Mouse (Mus musculus) thymus, postnatal 25 days (tissue): ENCODE measurements around the gene Prkar1a.
A peak's percentile ranks its signal among the peaks of the same experiment; 100 is the strongest.

Source experiments
- DNase-seq: peaks from one replicate; pipeline ENCODE4 v3.0.0; 2022

Gene Prkar1a

GRCm38 (mm10) chr11:109649206-109649605 is at the start of gene Prkar1a:
Gene Prkar1a, plus strand, starts transcription at chr11:109649405.
- no peak for DNase-seq

GRCm38 (mm10) chr11:109607600-109607999 is 41.6 kb upstream of the Prkar1a start:
- DNase-seq: no peak

- no peak for DNase-seq
Observed at GRCm38 (mm10) chr11:109608976-109609625, 40.1 kb upstream of the Prkar1a start.

DNA sequence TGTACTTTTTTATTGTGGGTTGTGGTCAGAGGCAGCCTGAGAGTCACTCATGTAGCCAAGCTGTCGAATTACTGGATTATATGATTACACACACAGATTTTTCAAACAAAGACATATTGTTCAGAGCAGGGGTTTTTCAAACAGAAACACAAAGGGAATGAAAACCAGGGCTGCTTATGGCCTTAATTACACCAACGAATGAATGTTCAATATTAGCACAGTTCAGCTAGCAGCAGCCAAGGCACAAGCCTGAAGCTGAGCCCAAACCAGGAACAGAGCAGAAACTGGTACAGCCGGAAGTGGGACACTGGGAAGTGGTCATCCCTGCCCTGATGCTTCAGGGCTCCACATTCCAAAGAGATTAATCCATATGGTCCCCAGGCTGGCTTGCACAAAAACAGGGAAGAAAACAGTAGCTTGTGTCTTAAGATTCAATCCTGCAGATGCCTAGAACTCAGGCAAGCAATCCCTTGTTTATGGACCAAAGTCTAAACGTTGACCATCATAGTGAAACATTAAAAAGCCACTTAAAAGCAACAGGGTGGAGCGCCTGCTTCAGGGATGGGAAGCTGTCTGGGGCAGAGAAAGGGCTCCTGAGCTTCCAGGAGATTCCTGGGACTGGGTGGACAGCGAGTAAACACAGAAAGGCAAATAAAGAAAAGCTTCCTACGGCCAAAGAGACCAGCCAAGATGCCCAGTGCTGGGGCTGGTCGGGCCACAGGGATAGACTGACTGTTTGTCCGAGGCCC is 39.0 kb upstream of the Prkar1a start:
- DNase-seq: no peak

GRCm38 (mm10) chr11:109610795-109611302 is 38.4 kb upstream of the Prkar1a start:
- no peak for DNase-seq

DNA sequence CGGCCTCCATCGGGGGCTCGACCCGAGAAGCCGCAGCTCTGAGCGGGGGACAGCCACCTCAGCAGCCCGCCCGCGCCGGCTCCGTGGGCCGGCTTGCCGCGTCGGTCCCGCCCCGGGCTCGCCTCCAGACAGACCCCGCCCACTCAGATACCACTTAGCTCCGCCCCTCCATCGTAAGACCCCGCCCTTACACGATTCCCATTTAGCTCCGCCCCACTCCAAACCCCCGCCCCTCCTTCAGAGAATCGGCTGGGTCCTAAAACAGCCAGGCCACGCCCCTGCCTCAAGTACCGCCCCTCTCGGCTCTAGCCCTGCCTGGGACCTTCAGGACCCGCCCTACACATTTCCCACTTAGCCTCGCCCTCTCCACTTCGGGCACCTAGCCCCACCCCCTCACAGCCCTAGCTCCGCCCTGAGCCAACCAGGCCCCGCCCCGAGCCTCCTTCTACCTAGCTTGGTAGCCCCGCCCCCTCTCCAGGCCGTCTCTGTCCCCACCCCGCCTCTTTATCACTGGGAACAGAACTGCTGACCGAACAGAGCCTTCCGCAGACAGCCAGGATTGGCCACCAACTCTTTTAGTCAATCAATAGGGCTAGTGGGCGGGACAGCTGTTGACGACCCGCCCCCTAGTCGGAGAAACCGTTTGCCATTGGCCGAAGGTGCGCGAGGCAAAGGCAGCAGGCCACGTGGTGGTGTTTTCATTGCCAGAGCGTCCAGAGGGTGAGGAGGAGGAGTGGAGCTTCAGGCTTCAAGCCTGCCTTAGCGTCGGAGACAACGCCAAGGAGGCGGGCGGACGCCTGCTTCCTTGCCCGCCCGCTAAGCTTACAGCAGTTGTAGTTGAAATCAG is 37.7 kb upstream of the Prkar1a start, which contains the start of gene Wipi1:
Gene Wipi1 (minus strand): TSS at position 665 of the 847 bp plus-strand sequence.
- peak; percentile 92 for DNase-seq

DNA sequence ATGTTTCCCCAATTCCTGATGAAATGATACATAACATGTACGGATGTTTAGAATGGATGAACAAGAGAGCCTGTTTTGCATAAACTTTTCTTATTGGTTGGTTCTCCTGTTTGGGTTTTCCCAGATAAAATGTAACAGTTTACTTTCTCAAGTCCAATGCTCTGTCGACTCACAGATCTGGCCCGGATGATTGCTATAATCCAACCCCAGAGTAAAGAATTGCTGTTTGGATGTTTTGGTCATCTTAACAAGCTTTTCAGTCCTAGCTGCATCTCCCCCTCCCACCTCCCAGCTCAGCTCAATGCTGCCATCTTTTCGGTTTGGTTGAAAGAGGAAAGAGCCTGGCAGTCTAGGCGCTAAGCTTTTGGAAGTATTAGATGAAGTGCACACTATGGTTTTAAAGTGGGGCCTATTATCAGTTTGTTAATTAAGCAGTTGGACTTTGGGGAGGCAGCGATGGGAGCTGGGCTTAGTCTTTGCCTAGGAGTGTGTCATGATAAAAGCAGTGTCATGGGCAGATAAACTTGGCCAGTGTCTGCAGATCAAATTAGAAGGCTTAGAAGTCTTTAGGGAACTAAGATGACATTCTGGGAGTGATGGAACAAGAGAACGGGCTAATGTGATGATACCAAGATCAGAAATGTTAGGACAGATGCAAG is 36.2 kb upstream of the Prkar1a start:
- DNase-seq: no peak

- DNase-seq: no peak
Observed at GRCm38 (mm10) chr11:109615286-109615685, 33.9 kb upstream of the Prkar1a start.

GRCm38 (mm10) chr11:109616352-109616751 is 32.9 kb upstream of the Prkar1a start:
- DNase-seq: no peak

- DNase-seq: no peak
Observed at GRCm38 (mm10) chr11:109616766-109617165, 32.4 kb upstream of the Prkar1a start.

GRCm38 (mm10) chr11:109619055-109619454 is 30.1 kb upstream of the Prkar1a start:
- peak; percentile 54 for DNase-seq

DNA sequence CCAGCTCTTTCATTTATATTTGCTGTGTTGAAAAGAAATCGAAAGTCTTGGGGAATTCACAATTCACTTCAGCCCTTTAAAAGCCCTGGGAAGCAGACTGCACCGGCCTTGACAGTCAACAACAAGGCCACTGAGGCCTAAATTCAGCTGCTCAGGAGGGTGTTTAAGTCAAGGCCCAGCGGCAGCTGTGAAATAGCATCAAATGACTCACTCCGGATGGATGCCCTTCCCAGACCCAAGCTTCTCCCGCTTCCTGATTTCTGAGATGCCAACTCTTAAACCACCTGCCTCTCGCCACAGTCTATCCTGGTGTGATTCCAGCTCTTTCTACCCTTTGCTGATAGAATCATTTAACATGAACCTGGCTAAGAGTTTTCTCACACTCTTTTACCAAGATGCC is 28.8 kb upstream of the Prkar1a start:
- no peak for DNase-seq

DNA sequence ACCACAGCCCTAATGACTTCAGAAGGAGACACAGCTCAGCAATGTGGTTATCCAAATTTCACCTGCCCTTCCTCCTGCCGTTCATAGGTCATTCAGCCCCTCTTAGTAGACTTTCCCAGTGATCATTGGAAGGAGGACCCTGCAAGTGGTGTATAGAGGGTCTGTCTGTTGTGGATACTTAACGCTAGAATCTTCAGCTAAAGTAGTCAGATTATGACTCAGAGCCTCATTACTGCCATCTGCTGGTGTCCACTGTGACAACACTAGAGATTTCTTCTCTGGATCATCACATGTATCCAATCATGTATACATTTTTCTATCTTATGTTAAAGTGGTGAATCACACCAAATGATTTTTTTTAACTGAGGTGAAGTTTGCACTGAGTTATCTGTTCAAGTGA is 28.0 kb upstream of the Prkar1a start:
- peak; percentile 49 for DNase-seq

- no peak for DNase-seq
Observed at GRCm38 (mm10) chr11:109622518-109623037, 26.6 kb upstream of the Prkar1a start.

GRCm38 (mm10) chr11:109623238-109623637 is 26.0 kb upstream of the Prkar1a start:
- no peak for DNase-seq

- DNase-seq: peak; percentile 27
Observed at GRCm38 (mm10) chr11:109627648-109628047, 21.6 kb upstream of the Prkar1a start.

DNA sequence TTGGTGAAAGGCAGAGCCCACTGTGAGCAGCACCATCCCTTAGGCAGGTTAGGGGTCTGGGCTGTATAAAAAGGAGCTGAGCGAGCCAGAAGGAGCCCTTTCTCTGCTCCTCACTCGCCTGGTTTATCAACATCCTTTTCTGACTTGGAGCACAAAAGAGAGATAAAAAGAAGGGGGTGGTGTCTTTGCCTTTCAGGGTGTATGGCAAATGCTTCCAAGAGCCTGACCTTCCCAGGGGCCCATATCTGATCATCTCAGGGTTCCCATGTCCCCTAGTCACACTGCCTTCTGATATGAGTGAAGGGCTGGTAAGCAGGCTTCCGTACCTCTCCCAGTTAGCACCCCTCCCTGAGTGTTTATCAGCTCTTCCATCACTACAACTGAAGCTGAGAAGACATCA is 21.1 kb upstream of the Prkar1a start:
- no peak for DNase-seq

- DNase-seq: no peak
Observed at GRCm38 (mm10) chr11:109629021-109629521, 20.1 kb upstream of the Prkar1a start.

- no peak for DNase-seq
Observed at GRCm38 (mm10) chr11:109634928-109635327, 14.3 kb upstream of the Prkar1a start.

DNA sequence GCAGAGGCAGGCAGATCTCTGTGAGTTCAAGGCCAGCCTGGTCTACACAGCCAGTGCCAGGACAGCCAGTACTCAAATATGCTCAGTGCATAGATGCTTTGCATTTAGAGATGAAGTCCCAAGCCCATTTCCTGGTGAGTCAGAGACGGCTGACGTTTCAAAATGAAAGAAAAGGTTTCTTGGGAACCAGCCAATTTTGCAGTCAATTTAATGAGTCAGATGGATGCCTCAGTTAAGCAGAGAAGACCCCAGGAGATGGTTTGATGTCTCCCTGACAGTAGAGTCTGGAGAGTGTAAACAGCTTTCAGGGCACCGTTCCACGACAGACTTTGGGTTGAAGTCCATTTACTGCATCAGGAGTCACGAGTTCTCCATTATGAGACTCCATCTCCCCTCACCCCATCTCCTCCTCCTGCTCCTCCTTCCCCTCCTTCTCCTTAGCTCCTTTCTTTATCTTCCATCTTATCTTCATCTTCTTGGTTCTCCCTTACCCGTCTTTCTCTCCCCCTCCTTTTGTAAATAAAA is 13.3 kb upstream of the Prkar1a start:
- DNase-seq: no peak

GRCm38 (mm10) chr11:109641498-109642222 is 7.5 kb upstream of the Prkar1a start:
- no peak for DNase-seq
